In the genomic region with DNA sequence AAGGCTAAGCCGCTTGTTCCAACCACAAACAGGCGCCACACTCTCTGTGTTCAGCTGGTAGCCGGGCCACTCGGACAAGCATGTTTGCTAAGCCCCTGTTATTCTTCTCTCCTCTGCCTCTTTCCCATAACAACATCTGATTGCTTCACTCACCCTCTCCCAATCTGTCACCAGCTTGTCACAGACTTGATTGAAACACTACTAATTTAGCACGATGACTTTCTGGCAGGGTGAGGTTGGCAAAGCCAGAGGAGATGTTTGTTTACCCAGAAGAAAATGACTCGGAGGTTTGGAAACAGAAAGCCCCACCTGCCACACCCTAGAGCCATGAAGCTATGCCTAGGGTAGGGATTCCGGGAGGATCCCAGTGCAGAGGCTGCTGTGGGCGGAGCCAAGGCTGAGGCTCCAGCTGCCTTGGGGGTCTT, we compare ENCODE assay signal across 8 mouse cellular contexts.
DNase-seq lines count a peak whose midpoint lies in the region; ATAC-seq lines count a peak whose summit lies in the region.

No protein-coding gene starts in this region.

- no peak for DNase-seq in hindbrain, embryonic 10.5 days (ENCODE audit: low spot score)
- peak; percentile 18 for DNase-seq in R1 (ENCODE audit: low read depth, low spot score)
- DNase-seq in heart, embryonic 10.5 days (ENCODE audit: low spot score): no peak
- DNase-seq in retina, embryonic 14.5 days (ENCODE audit: low spot score): peak; percentile 22
- no peak for DNase-seq in adrenal gland, adult 2 months
- DNase-seq in ovary, adult 18-20 months (ENCODE audit: low spot score): no peak

- H3K4me3 ChIP-seq in hindbrain, embryonic 10.5 days: no peak overlapping the region
- no peak overlapping the region for H3K4me3 ChIP-seq in hindbrain, embryonic 16.5 days (ENCODE audit: low read length)
- H3K4me3 ChIP-seq in heart, embryonic 10.5 days: peak overlapping the region; percentile 25
- peak overlapping the region; percentile 34 for H3K4me3 ChIP-seq in liver, embryonic 12.5 days

- 47% methylated on average over 8 of the region's 8 CpGs for WGBS in hindbrain, embryonic 10.5 days
- 45% methylated on average over 8 of the region's 8 CpGs for WGBS in hindbrain, embryonic 16.5 days
- 13% methylated on average over 8 of the region's 8 CpGs for WGBS in heart, embryonic 10.5 days
- WGBS in liver, embryonic 12.5 days (ENCODE audit: insufficient replicate concordance): 18% methylated on average over 8 of the region's 8 CpGs

- H3K27me3 ChIP-seq in hindbrain, embryonic 10.5 days (ENCODE audit: insufficient read depth, poor library complexity, severe bottlenecking): no peaks in the 10 kb centered on the region
- no peaks in the 10 kb centered on the region for H3K27me3 ChIP-seq in hindbrain, embryonic 16.5 days (replicated peaks; ENCODE audit: control insufficient read depth, insufficient read depth, low read length)
- no peaks in the 10 kb centered on the region for H3K27me3 ChIP-seq in heart, embryonic 10.5 days (ENCODE audit: insufficient read depth, poor library complexity, severe bottlenecking)
- H3K27me3 ChIP-seq in liver, embryonic 12.5 days (replicated peaks): no peaks in the 10 kb centered on the region

- H3K36me3 ChIP-seq in hindbrain, embryonic 10.5 days: no peaks in the 10 kb centered on the region
- H3K36me3 ChIP-seq in hindbrain, embryonic 16.5 days (ENCODE audit: control insufficient read depth, insufficient read depth, low read length): no peaks in the 10 kb centered on the region
- no peaks in the 10 kb centered on the region for H3K36me3 ChIP-seq in heart, embryonic 10.5 days
- no peaks in the 10 kb centered on the region for H3K36me3 ChIP-seq in liver, embryonic 12.5 days

- no peak overlapping the region for H3K9ac ChIP-seq in hindbrain, embryonic 16.5 days (ENCODE audit: low read depth, low read length)
- peak overlapping the region; percentile 63 for H3K9ac ChIP-seq in liver, embryonic 12.5 days

- no peak overlapping the region for H3K4me2 ChIP-seq in hindbrain, embryonic 16.5 days (ENCODE audit: low read length)
- H3K4me2 ChIP-seq in liver, embryonic 12.5 days: peak overlapping the region; percentile 70

- H3K4me1 ChIP-seq in hindbrain, embryonic 10.5 days (replicated peaks): peaks cover 6% of the 10 kb centered on the region
- H3K4me1 ChIP-seq in hindbrain, embryonic 16.5 days (ENCODE audit: control insufficient read depth, insufficient read depth, low read depth, low read length): no peaks in the 10 kb centered on the region
- H3K4me1 ChIP-seq in heart, embryonic 10.5 days: peaks cover 22% of the 10 kb centered on the region
- H3K4me1 ChIP-seq in liver, embryonic 12.5 days: peaks cover 66% of the 10 kb centered on the region

- no peak for ATAC-seq in hindbrain, embryonic 16.5 days
- peak; percentile 89 for ATAC-seq in liver, embryonic 12.5 days

- no peaks in the 10 kb centered on the region for H3K9me3 ChIP-seq in hindbrain, embryonic 10.5 days
- H3K9me3 ChIP-seq in hindbrain, embryonic 16.5 days (ENCODE audit: control insufficient read depth, low read length): no peaks in the 10 kb centered on the region
- no peaks in the 10 kb centered on the region for H3K9me3 ChIP-seq in heart, embryonic 10.5 days
- no peaks in the 10 kb centered on the region for H3K9me3 ChIP-seq in liver, embryonic 12.5 days (replicated peaks)

- H3K27ac ChIP-seq in hindbrain, embryonic 10.5 days: peak overlapping the region; percentile 64; the same call in 1 of the 2 replicates
- no peak overlapping the region for H3K27ac ChIP-seq in hindbrain, embryonic 16.5 days (ENCODE audit: low read depth, low read length)
- peak overlapping the region; percentile 81 for H3K27ac ChIP-seq in heart, embryonic 10.5 days
- peak overlapping the region; percentile 83 for H3K27ac ChIP-seq in liver, embryonic 12.5 days

Comparison
In these comparisons a context has a peak if more than half of its experiments do, and no peak if none do; other contexts are left out.
1. DNase-seq: peak in R1 (single experiment) and retina, embryonic 14.5 days (single experiment); none in hindbrain, embryonic 10.5 days (single experiment), heart, embryonic 10.5 days (single experiment), adrenal gland, adult 2 months (single experiment) and ovary, adult 18-20 months (single experiment).
2. H3K4me3 ChIP-seq: peak in heart, embryonic 10.5 days (single experiment) and liver, embryonic 12.5 days (single experiment); none in hindbrain, embryonic 10.5 days (single experiment) and hindbrain, embryonic 16.5 days (single experiment).